Mouse (Mus musculus) retina, adult 2 months (tissue): ENCODE data around the gene Fam120a.

ENCODE experiments used
- DNase-seq: peaks from one replicate; pipeline ENCODE4 v3.0.0-alpha.2; 2012; ENCODE audit warnings: low read depth, low spot score

The Fam120a gene

DNA sequence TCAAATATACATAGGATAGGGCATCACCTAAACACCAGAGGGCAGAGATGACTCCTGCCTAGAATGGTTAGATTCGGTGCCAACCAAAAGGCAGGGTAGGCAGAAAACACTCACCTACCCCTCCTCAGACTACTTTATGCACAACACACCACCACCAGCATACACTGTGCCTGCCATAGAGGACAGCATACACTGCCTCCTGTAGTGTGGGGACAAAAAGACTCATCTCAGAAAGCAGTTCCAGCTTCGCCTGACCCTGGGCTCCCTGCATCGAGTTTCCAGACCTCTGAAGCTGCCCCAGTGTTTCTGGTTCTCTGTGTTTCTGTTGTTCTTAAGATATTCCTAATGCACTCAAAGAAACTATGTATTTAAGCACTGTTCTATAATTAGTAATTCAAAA is 54.7 kb downstream of the Fam120a start:
- DNase-seq = no peak

DNA sequence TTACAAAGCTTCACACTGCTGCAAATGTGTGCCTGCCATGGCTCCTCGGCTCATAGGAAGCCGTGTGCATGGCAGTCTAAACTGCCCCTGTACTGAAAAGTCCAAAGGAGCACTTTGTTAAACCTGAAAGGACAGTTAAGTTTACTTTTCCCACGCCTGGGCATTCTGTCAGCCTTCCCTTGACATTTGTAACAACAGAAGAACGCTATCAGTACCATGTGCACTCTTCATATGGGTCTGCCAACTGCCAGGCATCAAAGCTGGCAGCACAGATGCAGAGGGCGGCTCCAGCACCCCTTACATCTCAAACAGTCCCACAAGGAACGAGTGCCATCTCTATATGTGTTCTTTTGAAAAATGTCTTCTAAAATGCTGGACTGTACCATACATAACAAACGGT is 56.4 kb downstream of the Fam120a start:
- DNase-seq = no peak

GRCm38 (mm10) chr13:48905458-48905857 is 62.4 kb downstream of the Fam120a start:
- DNase-seq = no peak

DNA sequence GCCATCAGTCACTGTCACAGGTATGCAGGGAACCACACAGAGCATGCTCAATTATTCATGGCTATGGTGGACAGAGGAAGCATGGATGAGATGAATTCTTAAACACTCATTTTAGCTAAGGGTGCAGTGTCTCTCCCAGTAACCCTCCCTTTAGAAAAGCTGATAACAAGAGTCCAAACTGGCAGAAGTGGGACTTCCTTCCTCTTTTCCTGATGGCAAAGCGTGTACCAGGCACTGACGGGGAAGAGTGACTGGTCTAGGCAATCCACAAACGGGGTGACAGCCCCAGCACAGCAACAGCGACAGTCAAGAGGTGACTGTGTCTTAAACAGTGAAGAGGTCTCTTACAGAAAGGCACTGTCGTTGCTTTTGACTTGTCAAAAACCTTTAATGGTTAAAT is 72.4 kb downstream of the Fam120a start:
- no peak for DNase-seq

- no peak for DNase-seq
Measured at GRCm38 (mm10) chr13:48890260-48890960, 77.4 kb downstream of the Fam120a start.

DNA sequence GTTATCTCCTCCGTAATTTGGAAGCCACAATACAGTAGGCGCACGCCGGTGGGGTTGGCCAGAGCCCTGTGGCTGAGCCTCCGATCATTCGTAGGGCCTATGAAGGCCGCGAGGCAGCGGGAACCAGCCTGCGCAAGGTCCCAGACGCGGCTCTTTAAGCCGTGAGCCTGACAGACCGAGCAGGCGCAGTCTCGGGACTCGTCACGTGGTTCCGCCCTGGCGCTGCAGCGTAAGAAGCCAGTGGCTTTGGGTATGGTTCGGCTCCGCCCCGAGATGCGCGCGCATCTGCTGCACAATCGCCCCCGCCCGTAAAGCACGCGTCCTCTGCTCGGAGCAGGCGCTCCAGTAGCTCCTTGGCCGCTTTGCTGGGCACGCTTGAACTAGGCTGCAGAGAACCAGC is 89.3 kb downstream of the Fam120a start:
- peak; percentile 95 for DNase-seq

- no peak for DNase-seq
Measured at GRCm38 (mm10) chr13:48877805-48878204, 90.0 kb downstream of the Fam120a start.

DNA sequence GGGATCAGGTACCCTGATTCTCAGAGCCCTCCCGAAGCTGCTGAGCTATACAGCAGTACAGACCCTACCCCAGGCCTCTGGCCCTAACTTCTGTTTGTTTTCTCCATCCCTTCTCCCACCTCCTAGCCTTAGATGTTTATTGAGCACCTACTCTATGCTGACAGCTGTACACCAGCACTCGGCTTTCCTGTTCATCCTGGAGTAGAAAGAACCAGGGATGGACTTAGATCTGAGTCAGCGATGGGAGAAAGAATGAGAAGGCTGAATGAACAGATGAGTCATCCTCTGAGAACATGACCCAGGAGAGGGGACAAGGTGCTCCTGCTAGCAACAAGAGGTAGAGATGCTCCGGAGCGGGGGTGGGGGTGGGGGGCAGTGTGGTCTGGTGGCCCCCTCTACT is 95.1 kb downstream of the Fam120a start:
- no peak for DNase-seq

GRCm38 (mm10) chr13:48871887-48872606 is 95.8 kb downstream of the Fam120a start:
- no peak for DNase-seq

GRCm38 (mm10) chr13:48870771-48871731 is 96.8 kb downstream of the Fam120a start, which contains the start of gene Phf2:
Phf2 (minus strand) TSS chr13:48871119.
- DNase-seq = no peak

DNA sequence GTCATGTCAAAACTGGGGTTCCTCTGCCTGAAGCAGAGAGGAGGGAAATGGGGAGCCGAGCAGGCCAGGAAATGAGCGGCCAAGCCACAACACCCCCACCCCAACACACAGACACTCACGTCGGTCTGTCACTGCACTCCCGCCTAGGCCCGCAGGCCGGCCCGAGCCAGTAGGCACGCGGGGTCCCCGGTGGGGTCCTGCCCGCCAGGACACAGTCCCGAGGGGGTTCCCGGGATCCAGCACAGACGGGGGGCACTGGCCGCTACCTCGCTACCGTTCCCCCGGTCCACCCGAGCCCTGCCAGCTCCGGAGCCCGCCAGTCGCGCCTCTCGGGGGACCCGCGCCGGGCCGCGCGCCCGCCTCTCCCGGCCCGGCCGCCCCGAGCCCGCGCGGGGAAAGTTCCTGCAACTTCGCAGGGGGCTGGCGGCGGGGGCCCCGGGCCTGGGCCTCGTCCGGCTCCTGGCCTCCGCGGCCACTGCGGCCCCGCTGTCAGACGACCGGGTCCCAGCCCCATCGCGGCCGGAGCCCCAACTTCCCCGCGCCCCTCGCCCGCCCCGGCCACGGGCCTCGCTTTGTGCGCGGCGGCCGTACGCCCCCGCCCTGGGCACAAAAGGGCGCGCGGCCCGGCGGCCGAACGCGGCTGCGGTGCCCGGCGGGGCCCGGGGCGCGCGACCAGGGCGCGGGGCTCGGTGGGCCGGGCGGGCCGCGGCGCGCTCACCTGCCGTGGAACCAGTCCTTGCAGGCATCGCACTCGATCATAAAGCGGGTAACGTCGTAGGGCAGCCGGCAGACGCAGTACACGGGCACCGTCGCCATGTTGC is 97.7 kb downstream of the Fam120a start:
- DNase-seq = no peak

DNA sequence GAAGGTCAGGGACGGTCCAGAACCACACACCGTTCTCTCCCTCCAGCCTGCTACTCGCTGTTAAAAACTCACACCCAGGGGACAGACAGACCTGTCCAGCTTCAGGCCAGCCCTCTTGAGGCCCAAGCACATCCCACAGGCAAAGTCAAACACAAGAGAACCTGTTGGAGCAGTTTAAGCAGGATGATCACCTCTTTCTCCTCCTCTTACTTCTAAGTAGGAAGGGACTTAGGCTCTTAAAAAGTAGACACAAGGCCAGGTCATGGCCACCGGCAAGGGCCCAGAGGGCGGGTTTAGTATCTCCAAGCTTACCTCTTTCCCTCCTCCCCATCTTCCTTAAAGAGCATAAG is 98.2 kb downstream of the Fam120a start:
- DNase-seq = no peak

- DNase-seq = no peak
Measured at GRCm38 (mm10) chr13:48869088-48869487, 98.7 kb downstream of the Fam120a start.

GRCm38 (mm10) chr13:48864673-48865356 is 103.0 kb downstream of the Fam120a start:
- DNase-seq = no peak

GRCm38 (mm10) chr13:48863556-48863955 is 104.3 kb downstream of the Fam120a start:
- no peak for DNase-seq

DNA sequence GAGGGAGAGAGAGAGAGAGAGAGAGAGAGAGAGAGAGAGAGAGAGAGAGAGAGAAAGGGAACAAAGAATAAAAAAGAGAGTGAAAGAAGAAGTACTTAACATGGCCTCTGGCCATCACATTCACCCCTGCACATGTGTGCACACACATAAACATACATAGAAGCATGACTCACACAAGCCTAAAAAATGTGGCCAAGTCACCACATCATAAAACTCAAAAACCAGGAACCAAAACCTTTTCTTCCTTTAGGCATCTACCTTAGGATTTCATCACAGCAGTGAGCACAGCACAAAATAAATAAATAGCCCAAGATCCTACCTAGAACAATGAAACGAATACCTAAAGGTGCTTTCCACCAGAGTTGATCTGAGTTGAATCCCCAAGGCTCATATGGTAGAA is 105.9 kb downstream of the Fam120a start:
- no peak for DNase-seq

DNA sequence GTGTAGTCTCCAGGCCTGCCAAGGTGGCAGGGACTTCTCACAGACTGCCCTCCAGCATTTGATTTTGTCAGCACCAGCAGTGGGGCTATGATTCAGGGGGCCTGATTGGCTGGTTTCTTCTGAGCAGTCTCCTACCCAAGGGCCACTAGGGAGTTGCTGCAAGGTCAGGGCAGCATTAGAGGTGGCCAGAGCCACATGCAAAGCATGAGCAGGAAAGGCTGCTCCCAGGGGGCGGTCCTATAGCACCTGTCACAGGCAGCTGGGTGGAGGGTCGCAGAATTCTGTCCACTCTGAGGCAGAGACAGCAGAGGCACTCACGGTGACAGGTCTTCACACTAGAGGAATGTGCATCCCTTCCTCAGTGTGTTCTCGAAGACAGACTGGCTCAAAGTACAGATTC is 109.0 kb downstream of the Fam120a start:
- DNase-seq = no peak

DNA sequence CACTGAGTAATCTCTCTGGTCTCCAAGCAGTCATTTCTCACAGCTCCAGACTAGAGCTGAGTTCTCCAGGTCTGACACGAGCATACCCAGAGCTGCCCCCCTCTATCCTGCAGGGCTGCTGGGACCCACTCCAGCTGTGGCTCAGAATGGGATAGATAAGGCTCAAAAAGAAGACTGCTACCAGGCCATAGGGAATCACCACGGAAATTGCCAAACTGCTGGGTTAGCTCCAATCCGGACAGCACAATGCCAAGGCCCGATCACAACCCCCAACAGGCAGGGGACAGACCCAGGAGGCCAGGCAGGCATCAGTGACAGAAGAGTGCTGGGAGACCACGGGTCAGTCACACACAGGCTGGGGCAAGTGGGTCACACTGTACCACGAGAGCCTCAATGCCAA is 109.8 kb downstream of the Fam120a start:
- DNase-seq = no peak

GRCm38 (mm10) chr13:48857246-48857932 is 110.4 kb downstream of the Fam120a start:
- no peak for DNase-seq

- DNase-seq = no peak
Measured at GRCm38 (mm10) chr13:48853947-48854346, 113.9 kb downstream of the Fam120a start.
